Mouse (Mus musculus) retina, postnatal 1 day (tissue): ENCODE measurements around the gene Tbc1d14.

ENCODE experiments used
- DNase-seq: peaks from one replicate; pipeline ENCODE4 v3.0.0-alpha.2; 2012

Gene Tbc1d14

DNA sequence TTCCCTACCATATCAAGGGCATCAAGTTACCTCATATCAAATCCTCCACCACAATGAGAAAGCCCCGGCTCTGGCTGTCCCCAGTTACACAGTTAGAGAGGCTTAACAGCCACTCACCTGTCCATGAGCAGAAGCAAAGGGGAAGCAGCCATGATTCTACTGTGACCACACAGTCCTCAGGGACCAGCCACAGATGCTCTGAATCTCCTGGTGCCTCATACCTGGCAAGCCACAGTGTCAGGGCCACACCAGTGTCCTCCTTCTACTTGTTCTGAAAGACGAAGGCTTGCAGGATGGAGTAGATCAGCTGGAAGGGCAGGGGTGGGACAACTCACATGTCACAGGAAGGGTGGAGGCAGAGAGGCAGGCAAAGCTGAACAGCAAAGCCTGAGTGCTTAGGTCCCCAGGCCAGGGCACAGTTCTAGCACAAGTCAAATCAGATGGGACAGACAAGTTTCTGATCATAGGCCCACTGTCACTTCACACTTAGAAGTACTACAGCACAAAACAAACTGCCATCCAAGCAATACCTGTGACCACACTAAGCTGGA lies 39.9 kb downstream of the Tbc1d14 start:
- no peak for DNase-seq

DNA sequence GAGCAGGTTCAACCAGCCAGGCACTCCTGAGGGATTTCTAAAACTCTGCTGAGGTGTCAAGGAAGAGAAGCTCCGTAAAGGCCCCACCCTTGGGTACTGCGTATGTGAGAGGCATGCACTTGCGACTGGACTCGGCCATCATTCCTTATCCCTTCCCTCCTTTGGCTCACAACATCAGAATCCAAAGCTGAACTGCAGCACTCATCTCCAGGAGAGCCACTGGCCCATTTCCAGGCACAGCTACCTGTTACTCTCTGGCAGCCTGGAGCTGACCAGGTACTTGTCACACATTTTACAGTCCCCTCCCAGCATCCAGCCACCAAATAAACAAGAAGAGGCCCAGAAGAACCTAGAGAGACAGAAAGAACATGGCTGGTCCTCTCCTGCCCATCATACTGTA lies 40.7 kb downstream of the Tbc1d14 start:
- no peak for DNase-seq

DNA sequence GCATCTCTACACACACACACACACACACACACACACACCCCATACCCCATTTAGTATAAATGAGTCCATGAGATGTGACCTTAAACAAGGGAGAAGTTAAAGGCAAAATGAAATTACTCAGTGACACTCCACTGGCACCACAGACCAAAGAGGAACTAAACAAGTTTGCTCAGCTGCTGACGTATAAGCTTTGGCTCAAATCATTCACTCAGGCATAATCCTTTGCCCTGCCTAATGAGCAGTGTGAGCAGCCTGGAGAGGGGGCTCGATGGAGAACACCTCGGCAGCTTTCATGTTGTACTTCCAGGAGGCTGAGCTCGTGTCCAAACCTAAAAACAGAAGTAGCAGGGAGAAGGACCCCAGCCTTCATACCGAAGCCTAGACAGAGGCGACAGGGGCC lies 43.8 kb downstream of the Tbc1d14 start:
- DNase-seq: peak; percentile 53

DNA sequence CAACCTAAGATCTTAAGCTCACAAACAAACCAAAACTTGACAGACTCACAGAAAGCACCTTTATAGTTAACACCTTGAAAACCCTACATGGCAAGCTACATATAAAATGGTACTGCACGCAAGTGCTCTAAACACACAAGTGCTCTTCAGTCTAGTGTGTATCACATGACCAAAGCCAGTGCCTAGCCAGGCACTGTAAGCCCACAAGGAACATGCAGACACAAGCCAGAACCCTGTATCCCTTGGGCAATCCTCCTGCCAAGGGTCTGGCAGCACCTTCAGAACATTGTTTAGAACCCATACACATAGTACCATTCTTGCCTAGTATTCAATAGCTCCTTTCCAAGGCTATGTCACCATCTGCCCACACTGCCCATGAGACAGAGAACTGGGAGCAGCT lies 48.3 kb downstream of the Tbc1d14 start:
- no peak for DNase-seq

DNA sequence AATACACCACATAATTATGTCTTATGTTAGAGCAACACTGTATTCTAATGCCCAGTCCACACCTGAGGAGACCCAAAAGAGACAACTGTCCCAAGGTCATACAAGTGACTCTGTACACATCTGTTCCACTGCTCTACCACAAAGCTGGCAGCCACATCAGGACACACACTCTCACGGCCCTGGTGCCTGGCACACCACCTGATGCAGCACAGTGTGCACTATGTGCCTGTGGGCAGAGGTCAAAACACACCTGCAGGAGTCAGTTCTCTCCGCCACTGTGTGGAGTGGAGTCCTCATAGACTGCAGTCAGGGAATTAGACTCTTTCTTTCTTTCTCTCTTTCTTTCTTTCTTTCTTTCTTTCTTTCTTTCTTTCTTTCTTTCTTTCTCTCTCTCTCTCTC lies 52.1 kb downstream of the Tbc1d14 start:
- no peak for DNase-seq

DNA sequence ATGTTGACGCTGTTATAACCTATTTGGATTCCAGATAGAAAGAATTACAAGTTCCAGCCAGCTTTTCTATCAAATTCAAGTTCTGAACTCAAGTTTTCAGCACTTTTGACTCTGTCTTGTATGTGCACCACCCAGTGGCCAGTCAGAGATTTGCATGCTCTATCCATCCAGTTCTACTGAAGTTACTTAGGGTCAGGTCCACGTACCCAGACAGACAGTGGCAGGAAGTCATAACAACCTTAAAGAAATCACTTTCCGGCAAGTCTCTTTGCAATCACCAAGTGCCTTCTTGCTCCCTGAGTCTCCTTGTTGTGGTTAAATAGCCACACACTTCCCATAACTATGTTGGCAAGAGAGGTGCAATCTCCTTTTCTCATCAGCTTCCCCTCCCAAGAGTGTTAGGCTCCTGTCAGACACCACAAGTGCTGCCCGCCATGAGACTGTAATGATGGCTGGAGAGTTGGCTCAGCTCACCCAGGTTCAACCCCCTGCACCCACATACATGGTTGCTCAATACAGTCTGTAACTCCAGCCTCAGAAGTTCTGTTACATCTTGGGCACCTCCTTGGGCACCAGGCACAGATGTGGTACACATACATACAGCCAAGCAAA lies 54.4 kb downstream of the Tbc1d14 start:
- DNase-seq: peak; percentile 62

DNA sequence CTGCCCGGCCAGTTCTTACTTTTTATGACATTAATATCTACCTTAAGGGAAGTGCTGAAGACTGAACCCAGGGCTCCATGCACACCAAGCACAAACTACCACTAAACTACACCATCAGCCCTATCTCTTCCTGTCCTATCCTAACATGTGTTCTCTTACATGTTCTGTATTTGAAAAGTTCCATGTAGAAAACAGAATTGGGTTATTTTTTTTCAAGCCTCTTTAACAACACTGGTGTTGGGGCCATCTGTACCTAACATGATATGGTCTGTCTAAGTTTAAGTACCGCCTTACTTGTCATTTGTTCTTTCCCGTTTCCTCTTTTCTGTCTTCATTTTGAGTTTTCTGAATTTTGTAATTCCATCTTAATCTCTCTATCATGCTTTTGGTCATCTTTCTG lies 56.7 kb downstream of the Tbc1d14 start:
- no peak for DNase-seq

DNA sequence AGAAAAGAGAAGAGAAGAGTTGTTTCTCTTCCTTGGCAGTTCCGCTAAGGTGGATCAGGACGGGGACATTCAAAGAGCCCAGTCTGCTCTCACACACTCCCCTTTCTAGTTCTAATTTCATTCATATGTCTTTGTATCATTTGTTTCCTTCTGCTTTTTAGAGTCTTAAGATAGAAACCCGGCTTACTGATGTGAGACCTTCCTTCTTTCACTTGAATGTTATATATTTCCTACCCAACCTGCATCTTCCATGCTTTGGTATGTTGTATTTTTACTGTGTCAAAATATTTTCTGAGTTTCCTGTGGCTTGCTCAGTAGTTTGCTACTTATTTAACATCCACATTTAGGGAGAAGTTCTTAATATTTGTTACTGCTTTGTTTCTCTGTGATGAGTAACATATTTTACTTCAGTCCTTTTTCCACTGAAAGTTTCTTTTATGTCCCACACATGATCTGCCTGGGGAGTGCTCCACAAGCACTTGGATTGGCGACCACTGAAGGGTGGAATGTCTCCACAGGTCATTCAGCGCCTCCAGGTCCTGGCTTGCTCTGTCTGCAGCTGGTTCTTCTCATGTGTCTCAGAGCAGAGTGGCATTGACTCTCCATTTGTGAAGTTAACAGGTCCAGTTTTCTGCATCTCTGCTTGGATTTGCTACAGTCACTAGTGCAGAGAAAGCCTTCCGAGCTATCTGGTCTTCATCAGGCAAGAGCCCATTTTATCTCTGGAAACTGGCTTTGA lies 57.5 kb downstream of the Tbc1d14 start:
- no peak for DNase-seq

DNA sequence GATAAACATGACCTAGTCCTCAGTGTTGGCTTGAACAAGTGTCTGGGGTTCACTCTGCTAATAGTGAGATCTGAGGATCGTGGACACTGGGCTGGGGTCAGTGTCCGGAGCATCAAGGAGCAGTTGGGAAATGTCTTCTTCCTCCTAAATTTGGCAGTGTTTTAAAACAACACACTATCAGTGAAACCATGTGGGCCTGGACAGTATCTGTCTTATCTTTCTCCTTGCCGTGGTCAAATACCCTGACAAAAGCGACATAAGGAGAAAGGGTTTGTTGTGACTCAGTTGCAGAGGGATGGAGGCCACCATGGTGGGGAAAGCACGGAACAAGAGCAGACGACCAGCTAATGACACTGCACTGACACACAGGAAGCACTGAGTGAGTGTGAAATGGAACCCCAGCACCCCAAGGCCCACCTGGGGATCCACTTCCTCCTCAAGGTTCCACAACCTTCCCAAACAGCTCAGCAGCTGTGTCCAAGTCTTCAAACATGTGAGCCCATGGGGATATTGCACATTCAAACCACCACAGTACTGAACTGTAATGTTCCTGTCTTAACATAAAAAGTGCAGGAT lies 58.5 kb downstream of the Tbc1d14 start:
- no peak for DNase-seq

DNA sequence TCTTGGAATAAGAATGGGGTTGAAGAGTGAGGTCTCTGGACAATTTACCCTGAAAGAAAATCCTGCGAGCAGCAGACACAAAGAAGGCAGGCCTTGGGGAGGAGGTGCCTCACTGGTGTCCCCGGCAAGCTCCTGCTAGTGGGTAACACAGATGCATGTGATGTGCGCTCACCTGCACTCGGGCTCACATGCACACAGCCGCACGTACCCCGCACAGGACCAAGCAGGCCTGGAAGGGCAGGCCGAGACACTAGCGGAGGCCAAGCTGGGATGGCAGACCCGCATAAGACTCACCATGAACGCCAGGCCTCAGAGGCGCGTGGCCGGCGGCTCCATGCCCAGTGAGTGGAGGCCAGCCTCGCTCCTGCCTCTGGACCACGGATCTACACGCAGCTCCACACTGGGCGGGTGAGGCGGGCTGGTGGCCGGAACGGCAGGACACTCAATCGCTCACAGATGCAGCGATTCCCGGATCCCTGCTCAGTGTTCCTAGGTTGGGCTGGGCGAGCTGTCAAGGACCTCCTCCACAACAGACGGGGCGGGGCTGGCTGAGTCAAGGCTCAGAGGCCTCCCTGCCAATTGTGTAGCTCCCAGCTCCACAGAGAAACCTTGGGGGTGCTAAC lies 62.8 kb downstream of the Tbc1d14 start:
- peak; percentile 95 for DNase-seq

DNA sequence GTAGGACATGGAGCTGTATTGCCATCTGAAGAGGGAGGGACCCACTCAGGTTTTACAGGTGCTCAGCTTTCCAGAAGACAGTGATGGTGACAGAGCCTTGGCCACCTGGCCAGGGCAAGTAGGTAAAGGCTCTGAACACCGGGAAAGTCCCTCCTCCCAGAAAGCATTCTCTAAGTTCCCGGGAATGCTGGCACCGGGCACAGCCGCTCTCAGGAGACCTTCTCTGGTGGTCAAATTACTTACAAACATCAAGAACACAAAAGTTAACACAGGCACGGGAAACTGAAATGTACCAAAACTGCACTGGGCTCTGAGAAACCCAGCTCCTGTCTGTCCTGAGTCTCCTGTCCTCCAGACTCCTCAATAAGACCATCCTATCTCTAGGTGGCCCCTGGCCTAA lies 63.4 kb downstream of the Tbc1d14 start:
- DNase-seq: no peak

DNA sequence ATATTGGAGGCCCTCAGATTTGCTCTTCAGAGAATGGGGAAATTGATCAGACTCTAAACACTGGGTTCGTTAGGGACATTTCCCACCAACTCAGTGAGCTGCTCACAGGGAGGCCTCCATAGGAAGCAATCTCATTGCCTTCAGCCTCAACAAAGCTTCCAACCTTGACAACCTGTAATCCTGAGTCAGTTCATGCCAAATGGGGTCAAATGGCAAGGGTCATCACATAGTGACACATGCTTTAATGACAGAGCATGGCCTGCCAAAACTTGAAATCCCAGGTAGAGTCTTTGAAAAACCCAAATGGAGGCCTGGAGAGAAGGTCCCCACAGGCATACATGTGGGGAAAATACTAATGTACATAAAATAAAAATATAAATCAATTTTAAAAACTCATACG lies 66.2 kb downstream of the Tbc1d14 start:
- no peak for DNase-seq

DNA sequence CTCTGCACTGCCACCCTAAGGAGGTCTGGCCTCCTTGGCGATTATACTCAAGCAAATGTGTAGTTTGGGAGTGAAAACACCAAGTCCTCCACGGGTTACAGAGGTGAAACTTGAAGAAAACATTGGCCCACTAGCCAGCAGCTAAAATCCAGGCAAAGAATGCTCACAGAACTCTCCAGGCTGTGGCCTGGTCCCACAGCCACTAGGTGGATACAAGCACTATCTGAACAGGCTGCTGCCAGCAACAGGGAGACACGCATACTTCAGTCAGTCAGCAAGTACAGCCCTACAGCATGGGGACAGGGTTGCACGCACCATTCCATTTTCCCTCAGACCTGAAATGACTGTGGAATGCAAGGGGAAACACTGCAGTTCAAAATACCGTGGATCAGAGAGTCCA lies 66.8 kb downstream of the Tbc1d14 start:
- no peak for DNase-seq

DNA sequence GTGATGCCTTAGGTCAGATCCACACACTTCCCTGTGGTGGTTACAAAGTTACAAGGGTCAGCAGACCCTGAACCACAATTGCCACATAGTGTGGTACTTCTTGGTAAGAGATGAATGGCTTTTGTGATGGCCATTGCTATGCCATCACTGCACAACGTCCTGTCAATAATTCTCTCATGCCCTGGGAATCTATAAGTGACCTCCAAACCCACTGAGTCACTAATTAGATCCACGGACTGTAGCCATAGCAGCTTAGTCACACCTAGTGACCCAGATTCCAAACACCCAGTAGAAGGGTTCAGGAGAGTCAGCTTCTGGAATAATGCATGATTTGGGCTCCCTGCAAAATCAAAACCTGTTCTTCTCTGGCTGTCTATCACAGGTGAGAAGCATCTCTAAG lies 67.9 kb downstream of the Tbc1d14 start:
- DNase-seq: no peak

DNA sequence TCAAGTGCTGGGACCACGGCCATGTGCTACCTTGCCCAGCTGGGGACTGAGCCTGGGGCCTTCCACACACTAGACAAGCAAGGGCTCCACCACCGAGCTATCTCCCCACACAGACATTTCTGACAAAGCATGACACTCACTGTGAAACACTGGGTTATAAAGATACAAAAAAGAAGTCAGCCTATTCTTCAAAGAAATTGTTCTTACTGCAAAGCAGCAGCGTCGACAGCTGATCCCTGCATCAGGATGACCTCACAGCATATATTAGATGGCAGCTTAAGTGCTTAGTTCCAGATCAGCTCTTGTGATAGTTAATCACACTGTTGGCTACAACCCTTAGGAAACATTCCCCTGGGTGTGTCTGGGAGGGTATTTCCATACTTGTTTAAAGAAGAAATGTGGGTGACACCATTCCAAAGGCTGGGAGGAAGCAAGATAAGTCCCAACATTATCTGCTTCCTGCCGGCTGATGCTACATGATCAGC lies 69.8 kb downstream of the Tbc1d14 start:
- DNase-seq: no peak

DNA sequence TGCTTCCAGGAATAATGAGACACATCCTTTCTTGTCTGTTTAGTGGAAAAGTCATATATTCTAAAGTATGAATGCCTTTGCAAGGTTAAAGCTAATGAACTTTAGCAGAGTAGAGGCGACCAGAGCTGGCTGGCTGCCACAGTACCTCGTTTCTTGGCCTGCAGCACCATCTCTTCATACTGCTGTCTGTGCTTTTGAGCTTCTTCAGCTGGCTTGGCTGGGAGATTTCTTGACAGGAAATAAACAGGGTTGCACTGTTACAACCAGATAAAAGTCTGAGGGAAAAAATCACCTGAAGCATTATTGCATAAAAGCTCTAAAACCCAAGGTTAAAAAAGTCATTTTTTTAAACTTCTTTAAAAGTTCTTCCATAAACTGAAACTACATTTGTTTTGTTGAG lies 70.3 kb downstream of the Tbc1d14 start:
- DNase-seq: no peak

DNA sequence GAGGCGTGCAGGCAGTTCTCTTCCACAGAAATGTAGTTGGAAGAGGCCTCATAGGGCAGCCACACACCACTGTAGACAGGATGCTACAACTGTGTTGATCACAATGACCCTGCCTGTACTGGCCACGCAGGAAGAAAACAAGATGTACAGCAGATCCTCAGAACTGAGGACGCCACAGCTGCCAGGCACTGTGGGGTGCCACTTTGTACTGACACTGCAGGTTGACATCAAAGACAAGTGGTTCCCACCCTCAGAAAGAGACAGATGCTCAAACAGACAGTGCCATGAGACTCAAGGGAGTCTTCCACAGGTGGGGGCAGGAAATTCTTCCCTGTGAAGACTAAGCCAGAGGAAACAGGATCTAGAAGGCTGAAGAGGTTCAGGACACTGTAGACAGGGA lies 73.3 kb downstream of the Tbc1d14 start:
- no peak for DNase-seq

DNA sequence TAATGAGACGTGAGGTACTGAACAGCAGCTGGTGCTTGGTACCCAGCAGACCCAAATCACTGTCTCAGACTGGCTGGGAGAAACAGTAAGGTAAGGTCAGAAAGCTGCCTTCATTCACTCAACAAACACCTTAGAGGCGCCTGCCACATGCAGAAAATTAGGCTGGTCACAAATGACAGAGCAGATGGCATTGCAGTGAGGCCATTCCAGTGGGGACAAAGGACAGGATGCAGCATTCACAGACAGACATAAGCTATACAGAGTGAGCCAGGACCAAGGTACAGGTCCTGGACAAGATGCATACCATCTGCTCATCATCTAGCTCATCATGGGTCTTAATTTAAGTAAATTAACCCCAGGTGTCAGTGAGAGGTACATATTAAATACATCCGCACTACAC lies 75.5 kb downstream of the Tbc1d14 start:
- no peak for DNase-seq

DNA sequence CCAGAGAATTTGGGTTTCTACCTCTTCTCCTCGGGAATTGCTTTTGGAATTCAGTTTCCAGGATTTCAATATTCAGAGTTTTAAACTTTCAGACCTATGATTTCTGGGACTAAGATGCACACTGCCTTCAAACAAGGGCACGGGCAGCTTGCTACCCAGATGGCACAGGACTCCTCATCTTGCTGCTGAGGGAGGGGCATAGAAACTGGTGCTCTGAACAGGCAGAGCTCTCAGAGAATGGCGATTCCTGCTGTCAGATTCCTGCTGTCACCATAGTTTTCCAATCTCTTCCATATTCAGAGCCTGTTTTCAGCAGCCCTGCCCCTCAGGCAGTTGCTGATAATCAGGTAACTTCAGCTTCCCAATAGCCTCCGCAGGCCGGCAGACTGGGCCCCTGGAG lies 77.5 kb downstream of the Tbc1d14 start:
- DNase-seq: no peak

DNA sequence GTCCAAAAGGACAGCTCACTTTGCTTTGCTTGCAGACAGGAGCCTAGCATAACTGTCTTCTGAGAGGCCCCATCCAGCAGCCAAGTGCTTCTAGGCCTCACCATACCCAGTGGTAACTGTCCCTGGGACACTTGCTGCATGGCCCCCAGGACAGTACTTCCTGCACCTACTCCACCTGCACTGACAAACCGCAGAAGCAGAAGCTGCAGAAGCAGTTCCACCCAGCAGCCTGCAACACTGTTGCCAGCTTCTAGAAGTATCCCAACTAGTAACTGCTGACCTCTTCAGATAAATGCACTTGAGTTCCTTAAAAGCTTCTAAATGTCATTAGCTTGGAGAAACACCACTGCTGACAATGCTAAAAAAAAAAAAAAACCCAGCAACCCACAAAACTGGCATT lies 78.0 kb downstream of the Tbc1d14 start:
- DNase-seq: no peak

DNA sequence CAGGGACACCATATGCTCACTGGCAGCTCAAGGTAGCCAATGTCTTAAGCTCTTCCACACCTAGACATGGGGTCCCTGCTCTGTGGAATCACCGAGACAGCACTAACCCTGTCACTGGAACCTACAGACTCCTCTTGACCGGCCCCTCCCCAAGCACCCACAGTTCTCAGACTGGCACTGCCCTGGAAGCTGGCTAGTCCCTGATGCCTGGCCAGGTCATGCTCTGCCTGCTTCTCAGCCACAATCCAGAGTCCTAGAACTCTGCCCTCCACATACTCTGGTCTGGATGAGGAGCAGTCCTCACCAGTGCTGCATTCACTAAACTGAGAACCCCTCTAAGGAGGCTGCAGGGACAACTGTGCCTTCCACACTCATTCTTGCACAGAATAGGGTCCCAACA lies 82.1 kb downstream of the Tbc1d14 start:
- DNase-seq: no peak

DNA sequence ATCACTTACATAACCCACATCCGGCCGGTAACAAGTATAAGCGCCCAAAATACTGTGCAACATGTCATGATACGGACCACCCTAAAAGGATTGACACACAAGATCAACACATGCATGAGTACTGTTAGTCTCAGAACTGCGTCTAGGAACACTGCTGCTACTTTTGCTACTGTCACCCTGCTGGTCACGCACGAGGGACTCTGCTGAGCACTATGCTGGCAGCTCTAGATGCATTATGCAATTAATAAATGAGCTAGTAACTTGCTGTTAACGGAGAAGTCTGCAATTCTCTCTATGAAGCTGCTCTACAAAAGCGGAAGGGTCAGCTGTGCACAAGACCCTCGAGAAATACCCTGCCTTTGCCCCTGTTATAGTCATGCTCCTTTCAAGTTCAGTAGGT lies 84.7 kb downstream of the Tbc1d14 start:
- DNase-seq: no peak

DNA sequence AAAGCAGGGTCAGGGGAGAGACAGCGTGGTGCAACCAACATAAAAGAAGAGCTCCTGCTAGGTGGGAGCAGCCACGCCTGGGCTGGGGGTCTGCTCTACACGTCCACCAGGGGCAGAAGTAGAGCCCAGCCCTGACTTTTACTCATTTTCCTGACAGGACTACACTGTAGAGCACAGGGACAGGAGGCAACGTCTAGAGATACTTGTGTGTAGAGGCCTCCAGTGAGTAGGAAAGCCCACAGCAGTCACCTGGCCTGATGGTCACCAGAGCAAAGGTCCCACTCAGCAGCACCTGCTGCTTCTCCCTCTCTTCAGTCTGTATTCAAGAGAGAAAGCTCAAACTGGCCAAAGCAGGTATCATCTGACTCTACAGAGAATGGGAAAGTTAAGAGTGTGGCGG lies 87.4 kb downstream of the Tbc1d14 start:
- DNase-seq: no peak

DNA sequence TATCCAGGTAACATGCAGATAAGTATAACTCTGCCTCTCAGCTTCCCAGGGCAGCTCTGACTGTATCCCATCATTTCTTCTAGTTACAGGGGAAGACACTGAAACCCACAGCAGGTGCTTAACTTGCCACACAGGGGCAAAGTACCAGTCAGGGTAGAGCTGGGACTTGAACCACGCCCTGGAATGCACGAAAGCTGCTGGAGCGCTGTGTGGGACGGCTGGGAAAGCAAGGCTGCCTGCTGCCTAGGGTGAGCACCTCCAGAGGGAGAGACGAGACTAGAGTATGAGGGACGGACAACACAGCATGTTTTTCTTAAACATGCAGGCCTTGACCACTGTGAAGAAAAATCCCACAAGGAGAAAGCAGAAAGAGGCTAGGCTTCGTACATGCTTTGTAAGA lies 87.8 kb downstream of the Tbc1d14 start:
- no peak for DNase-seq
